Mouse (Mus musculus): ENCODE results near the gene Gm28374.
"Not testable (repeated sequence)": the region's sequence is repeated elsewhere in the genome, so short reads cannot be mapped to it uniquely, and the experiment has no call there.

Gm28374 gene

DNA sequence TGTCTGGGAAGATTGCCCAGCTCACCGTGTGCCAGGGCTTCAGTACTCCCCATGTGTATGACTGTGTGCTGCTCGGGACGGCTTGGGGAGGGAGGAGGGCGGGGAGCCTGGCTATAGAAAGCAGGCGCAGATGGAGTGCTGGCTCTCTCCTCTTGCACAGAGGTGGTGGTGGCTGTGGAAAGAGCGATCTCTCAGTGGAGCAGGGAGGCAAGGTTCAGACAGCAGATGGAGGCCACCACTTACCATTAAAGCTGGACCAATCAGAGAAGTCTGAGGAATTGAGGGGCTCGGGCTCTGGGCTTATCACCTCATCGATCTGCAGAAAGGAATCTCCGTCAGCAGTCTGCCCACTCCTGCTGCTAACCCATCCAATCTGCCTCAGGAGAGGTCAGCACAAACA lies at the start of gene Gm28374:
Gm28374 (minus strand) TSS at position 101 of the 400 bp plus-strand sequence.
- no peak for DNase-seq (ENCODE audit: low read depth)

GRCm38 (mm10) chr19:6130414-6131128 lies 48.5 kb upstream of the Gm28374 start:
- not testable (repeated sequence) for DNase-seq (ENCODE audit: low read depth)

DNA sequence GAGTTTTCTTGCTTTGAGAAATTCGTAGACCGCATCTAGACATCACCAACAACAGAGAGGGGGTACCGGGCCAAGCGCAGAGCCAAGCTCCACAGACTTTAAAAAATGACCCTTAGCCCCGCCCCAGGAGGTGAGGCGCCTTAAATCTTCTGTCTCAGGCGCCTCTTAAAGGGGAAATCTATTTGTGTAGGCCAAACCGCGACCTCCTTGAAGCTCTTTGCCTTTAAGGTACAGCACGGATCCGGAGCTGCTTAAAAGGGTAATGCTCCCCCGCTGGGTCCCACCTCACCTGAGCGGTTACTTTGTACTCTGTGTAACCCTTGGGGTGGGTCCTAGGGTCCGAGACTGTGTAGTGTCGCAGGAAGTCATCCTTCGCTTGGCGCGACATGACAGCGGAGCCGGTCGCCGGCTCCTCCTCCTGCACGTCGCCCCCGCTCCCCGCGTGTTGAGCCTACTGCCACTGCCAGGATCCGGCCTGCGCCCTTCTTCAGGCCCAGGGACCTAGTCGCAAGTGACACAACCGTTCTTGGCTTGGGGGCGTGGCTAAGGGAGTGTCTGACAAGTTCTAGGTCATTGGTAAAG lies 45.8 kb upstream of the Gm28374 start, which contains the start of gene Snx15:
Snx15 (minus strand) TSS at position 545 of the 582 bp plus-strand sequence.
- peak; percentile 99 for DNase-seq (ENCODE audit: low read depth)

GRCm38 (mm10) chr19:6126789-6127580 lies 44.9 kb upstream of the Gm28374 start:
- peak; percentile 34 for DNase-seq (ENCODE audit: low read depth)

DNA sequence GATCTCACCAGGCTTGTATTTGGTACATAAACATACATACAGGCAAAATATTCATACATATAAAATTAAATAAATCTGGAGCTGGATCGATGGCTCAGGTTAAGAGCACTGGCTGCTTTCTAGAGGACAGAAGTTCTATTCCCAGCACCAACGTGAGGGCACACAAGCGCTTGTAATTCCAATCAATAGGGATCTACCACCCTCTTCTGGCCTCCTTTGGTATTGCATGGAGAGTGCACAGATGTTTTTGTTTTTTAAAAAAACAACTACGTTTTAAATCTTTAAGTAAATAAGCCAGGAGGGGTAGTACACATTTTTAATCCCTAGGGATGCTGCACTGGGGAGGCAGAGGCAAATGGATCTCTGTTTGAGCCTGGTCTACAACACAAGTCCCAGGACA lies 44.2 kb upstream of the Gm28374 start:
- DNase-seq (ENCODE audit: low read depth) = peak; percentile 91

DNA sequence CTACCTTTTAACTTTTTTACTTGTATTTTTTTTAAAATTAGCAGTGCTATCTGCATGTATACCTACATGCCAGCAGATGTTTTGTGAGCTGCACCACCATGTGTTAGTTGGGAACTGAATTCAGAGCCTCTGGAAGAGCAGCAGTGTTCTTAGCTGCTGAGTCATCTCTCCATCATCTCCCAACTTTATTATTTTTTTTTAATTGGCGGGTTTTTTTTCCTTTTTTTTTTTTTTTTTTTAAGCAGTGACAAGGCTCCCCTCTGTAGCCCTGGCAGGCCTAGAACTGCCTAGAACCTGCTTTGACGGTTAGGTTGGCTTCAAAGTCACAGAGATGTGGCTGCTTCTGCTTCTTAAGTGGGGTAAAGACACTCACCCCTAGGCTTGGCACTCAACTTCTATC lies 42.8 kb upstream of the Gm28374 start:
- no peak for DNase-seq (ENCODE audit: low read depth)

- DNase-seq (ENCODE audit: low read depth) = no peak
Observed at GRCm38 (mm10) chr19:6123330-6123729, 41.3 kb upstream of the Gm28374 start.

GRCm38 (mm10) chr19:6121761-6122160 lies 39.7 kb upstream of the Gm28374 start:
- no peak for DNase-seq (ENCODE audit: low read depth)

DNA sequence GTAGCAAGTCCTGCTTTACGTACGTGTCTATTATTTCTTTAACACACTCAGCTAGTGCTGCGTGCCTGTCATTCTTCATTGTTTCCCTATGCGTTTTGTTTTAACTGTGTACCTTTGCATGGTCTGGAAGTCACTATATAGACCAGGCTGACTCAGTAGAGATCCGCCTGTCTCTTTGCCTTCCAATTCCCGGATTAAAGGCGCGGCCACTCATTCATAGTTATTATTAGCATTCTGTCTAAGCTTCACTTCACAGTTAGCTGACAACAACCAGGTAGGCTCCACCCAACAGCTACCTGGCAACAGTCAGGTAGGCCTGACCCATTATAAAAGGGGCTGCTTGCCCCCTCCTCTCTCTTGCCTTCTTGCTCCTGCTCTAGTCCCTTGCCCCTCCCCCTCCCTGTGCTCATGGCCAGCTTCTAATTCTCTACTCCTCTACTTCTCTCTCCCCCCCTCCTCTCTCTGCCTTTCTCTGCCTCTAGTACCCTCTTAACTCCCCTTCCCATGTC lies 36.7 kb upstream of the Gm28374 start:
- DNase-seq (ENCODE audit: low read depth) = no peak

DNA sequence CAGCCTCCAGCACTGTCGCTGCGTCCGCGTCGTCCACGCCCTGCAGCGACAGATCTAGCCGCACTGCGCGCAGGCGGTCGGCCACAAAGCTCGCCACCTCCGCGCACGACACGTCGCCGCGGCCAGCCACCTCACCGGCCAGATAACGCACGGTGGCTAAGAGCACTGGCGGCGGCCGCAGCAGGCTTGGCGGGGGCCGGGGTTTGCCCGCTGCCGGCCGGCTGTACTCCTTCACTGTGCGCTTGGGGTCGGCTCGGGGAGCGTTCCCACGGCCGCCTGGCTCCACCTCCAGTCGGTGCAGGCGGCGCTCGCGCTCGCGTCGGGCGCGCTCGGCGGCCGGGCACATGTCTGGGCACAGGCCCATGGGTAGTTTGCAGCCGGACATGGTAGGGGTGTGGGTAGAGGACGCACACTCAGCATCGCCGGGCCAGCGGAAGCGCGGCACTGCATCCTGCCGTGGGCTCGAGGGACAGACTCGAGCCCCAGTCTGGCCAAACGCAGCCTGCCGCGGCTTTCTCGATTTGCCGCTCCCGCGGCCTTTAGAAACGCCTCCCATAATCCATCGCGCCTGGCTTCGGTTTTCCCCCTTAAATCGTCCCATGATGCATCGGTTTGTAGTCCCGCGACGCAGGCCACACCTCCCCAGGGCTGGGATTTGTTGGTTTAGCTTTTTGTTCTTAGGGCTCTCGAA lies 36.1 kb upstream of the Gm28374 start, which contains the start of gene Sac3d1:
Sac3d1 (minus strand) TSS at position 665 of the 691 bp plus-strand sequence.
- DNase-seq (ENCODE audit: low read depth) = peak; percentile 96

DNA sequence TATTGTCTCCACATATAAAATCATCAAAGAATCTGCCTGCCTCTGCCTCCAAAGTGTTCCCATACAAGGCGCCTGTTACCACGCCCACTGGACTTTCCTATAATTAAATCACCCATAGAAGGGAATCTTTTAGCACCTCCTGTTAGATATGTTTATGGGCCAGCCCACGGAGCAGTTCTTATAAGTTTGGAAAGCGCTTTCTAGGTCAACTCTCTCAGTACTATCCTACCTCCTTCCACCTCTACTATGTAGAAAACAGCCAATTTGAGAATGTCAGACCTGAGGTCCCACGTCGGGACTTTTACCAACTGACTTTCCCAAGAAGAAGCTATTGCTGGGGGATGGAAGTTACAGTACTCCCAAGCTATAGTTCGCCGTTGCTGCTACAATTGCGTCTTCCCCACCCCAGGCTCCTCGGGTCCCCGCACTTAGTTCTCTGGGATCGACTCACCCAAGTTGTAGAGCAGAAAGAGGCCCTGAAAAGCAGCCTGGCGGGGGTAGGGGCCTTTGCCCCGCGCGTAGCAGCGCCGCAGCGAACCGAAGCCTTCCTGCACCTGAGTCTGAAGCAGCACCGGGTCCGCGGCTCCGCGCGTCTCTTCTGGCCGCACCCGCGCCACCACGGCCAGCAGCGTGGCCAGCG lies 35.4 kb upstream of the Gm28374 start:
- peak; percentile 36 for DNase-seq (ENCODE audit: low read depth)

GRCm38 (mm10) chr19:6116113-6116850 lies 34.2 kb upstream of the Gm28374 start:
- no peak for DNase-seq (ENCODE audit: low read depth)

- DNase-seq (ENCODE audit: low read depth) = no peak
Observed at GRCm38 (mm10) chr19:6113116-6113515, 31.1 kb upstream of the Gm28374 start.

- DNase-seq (ENCODE audit: low read depth) = no peak
Observed at GRCm38 (mm10) chr19:6105586-6105985, 23.5 kb upstream of the Gm28374 start, which contains the start of gene Naaladl1. Gene Naaladl1, plus strand, starts transcription at chr19:6105782.

DNA sequence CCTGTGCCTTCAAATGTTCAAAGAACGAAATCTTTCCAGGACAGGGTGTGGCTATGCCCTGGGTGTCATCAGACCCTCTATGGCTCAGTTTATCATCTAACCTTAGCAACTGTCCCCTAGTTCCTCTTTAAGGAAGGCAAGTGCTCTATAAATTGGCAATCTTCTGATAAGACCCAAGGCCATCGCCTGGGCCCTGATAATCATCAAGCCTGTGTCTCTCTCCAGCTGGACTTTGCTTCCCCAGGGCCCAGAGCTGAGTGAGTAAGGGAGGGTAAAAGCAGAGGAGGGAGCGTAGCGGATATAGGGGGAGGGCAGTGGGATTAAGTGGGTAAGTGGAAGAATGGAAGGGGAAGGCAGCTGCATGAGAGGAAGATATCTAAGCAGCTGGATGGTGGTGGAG lies 22.4 kb upstream of the Gm28374 start:
- DNase-seq (ENCODE audit: low read depth) = no peak

DNA sequence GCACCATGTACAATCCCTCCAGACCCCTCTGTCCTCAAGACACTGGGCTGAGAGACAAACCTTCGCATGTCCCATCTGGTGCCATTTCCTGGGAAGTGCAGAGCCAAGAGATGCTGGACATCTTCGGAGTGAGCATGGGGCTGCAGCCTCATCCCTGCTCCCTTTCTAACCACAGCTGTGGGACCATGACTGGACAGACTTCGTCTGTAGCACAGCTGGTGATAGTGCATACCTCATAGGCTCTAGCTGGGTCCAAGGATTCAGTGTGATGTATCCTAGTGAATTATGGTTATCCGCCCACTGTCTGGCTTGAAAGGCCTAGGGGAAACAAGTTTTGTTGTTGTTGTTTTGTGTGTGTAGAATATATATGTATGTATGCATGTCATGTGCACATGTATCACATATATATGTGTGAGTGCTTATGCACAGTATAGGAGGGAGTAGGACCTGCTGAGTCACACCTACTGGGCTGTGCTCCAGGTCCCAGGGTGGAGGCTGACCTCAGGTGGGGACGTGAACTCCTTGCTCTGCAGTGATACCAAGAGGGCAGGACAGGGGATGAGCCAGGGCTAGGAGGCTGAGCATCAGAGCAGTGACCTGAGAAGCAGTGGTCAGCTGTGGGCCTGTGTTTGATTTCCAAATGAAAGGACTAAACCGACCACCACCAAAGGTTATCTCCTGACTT lies 20.3 kb upstream of the Gm28374 start:
- DNase-seq (ENCODE audit: low read depth) = no peak

DNA sequence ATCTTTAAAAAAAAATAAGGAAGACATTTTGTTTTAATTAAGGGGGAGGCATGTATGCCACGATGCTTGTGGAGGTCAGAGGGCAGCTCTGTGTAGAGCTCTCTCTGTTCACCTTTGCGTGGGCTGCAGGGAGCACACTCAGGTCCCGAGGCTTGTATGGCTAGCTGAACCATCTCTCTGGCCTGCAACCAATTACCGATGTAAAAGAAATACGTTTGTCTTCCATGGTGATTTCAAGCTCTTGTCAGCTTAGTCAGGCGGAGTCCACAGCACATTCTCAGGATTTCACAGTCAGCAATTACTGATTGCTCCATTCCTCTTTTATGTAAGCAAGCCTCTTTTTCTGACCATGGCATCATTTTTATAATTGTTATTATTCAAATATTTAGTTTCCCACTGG lies 19.1 kb upstream of the Gm28374 start:
- DNase-seq (ENCODE audit: low read depth) = no peak

DNA sequence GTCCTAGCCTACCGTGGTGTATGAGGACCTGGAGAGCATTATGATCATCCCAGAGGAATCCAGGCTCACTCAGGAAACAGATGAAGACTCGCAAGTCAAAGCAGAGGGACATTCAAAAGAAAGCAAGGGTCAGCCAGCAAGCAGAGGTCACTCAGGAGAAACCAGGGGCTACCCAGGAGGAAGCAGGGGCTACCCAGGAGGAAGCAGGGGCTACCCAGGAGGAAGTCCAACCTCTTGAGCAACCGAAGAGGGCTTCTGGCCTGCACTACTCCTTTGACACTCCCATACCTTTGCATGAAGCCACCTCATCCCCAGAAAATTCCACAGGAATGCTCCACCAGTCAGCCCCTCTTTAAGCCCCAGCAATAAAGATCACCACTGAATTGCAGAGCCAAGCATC lies 15.8 kb upstream of the Gm28374 start:
- DNase-seq (ENCODE audit: low read depth) = no peak

GRCm38 (mm10) chr19:6094119-6094518 lies 12.1 kb upstream of the Gm28374 start, which contains the start of gene AC131692.1:
Gene AC131692.1, plus strand, starts transcription at chr19:6094419.
- DNase-seq (ENCODE audit: low read depth) = no peak

- DNase-seq (ENCODE audit: low read depth) = no peak
Observed at GRCm38 (mm10) chr19:6088841-6089240, 6.8 kb upstream of the Gm28374 start.
